Mouse (Mus musculus) liver (tissue): ENCODE measurements at regions not wholly inside any gene's neighbourhood (a gene's known extent, or its start where the extent isn't known, plus 50 kb on each side); places are given as distances from the start of the nearest gene placed in this dataset.
"Not testable (repeated sequence)": the region's sequence is repeated elsewhere in the genome, so short reads cannot be mapped to it uniquely, and the experiment has no call there.

ENCODE experiments used
- DNase-seq: peaks from one replicate; pipeline ENCODE4 v3.0.0-alpha.2; 2020; ENCODE audit warnings: mixed read lengths

- no peak for DNase-seq
Observed at GRCm38 (mm10) chr4:5590531-5590930, 797.4 kb upstream of the Impad1 start.

- no peak for DNase-seq
Observed at GRCm38 (mm10) chr4:5587465-5587864, 794.3 kb upstream of the Impad1 start.

DNA sequence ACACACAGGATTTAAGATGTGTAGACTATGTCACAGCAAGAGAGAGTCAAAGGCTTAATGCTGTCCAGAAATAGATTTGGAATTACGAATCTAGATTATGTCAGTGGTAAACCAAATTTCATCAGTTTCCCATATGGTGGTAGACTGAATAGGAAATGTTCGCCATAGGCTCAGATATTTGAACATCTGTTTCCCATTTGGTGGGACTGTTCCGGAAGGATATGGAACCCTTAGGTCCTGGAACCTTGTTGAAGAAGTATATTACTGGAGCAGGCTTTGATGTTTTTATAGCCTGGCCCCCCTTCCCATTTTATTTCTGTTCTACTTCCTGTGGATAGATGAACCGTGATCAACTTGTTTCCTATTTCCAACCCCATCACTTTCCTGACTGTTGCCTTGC, 792.0 kb upstream of the Impad1 start:
- DNase-seq = no peak

GRCm38 (mm10) chr4:5583989-5584677, 791.0 kb upstream of the Impad1 start:
- DNase-seq = no peak

GRCm38 (mm10) chr4:5568076-5568475, 774.9 kb upstream of the Impad1 start:
- no peak for DNase-seq

GRCm38 (mm10) chr4:5560001-5560657, 767.0 kb upstream of the Impad1 start:
- DNase-seq = no peak

DNA sequence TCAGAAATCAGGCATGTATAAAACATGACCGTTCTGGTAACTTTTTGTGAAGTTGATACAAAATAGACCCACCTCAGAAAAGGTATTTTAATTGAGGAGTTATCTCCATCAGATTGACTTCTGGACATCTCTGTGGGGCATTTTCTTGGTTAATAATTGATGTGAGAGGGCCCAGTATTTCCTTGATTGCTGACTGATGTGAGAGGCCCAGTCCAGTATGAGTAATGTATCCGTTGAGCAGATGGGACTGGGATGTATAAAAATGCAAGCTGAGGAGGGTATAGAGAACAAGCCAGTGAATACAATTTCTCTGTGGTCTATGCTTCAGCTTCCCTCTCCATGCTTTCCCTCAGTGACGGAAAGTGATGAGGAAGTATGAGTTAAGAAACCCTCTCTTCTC, 747.0 kb upstream of the Impad1 start:
- no peak for DNase-seq

DNA sequence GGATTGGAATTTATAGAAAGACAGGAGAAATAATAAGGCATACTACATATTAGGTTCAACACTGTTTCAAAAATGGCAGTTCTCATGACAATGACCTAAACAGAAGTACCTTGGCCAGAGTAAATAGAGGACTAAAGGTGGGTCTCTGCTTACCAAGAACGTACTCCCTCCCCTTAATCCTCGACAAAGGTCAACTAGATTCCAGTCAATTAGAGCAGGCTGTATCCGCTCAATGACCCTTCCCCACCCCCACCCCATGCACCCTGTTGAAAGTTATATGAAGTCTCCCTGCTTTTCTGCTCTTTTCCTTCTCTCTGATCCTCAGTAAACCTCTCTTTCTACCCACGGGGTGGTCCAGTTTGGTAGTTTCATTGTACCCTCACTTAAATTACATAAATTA, 737.3 kb upstream of the Impad1 start:
- no peak for DNase-seq

GRCm38 (mm10) chr4:5518522-5518921, 725.4 kb upstream of the Impad1 start:
- DNase-seq = no peak

- DNase-seq = not testable (repeated sequence)
Observed at GRCm38 (mm10) chr4:5515426-5515825, 722.3 kb upstream of the Impad1 start.

DNA sequence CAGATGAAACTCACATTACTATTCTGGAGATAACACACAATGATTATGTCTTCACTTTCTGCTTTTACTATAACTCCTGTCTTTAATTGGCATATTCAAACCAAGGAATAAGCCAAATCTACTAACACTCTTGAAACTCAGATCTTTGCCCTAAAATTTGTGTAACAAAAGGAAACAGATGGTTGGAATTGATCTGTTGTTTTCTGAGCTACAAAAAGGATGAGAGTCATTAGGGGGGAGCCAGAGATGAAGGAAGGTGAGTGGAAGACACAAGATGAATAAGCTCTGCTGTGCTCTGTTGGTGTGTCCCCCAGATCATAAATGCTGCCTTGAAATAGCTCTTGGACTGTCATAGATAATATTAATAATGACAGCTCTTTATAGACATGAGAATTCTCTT, 718.6 kb upstream of the Impad1 start:
- DNase-seq = no peak

GRCm38 (mm10) chr4:5509398-5509797, 716.2 kb upstream of the Impad1 start:
- DNase-seq = no peak

GRCm38 (mm10) chr4:5495012-5495411, 701.9 kb upstream of the Impad1 start:
- no peak for DNase-seq

DNA sequence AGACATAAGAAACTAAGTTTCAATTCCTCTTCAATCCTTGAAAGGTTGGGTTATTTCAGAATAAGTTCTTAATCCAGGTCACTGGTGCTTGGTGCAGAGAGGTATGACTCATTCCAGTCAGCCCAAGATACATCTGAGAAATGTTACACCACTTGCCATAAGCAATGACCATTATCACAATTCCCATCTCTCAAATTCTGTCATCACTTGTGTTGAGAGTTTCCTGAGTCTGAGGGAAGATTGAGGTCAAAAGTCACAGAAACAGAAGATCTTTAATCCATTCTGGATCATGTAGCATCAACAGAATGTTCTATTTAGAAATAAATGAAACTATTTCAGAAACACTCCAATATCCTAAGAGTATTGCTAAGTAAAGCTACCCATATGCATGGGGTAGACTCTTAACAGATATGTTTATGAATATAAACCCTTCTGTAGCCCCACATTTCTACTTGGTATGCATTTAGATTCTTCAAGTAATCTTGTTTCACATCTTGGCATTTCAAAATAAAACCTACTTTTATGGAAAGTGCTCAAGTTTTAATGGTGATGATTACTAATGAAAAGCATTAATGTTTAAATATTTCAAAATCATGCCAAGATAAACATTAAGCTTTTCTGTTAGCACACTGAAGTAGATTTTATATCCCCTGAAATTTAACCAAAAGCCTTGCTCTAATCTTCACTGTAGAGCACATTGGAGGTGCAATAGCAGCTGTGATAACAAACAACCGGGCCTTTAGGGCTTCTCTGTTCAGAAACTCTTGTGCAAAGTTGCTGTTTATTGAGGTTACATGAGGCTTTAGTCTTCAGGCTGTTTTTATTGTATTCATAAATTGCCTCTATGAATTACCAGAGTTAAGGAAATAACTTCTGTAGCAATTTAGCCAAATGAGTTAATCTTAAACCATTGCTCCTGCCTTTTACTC, 701.2 kb upstream of the Impad1 start:
- DNase-seq = no peak

- no peak for DNase-seq
Observed at GRCm38 (mm10) chr4:5486786-5487185, 693.6 kb upstream of the Impad1 start.

DNA sequence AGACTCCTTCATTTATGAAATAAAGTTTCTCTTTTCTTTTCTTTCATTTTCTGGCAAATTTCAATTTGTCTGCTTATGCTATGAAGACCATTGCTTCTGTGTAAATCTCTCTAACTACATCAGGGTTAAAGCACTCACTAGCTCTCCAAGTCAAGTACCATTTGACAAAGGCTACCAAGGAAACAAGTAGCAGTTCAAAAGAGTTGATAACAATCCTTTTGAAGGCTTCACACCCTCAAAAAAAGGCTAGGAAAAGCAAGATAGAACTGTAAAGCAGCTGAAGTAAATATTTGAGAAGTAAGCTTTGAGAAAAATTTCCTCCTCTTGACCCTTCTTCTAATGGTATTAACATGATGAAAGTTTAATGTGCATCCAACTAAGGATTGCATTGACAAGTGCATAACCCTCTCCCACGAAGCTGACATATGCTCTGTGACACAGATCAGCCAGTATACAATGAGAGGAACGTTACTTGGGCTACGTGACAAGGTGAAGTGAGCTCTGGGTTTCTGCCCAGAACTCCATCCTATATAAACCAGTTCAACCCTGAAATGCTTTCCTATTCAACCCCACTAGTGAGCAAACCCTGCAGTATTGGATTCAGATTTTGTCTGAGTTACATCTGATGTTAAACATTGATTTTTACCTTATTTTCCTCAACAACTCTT, 678.9 kb upstream of the Impad1 start:
- DNase-seq = no peak

- no peak for DNase-seq
Observed at GRCm38 (mm10) chr4:5459028-5459695, 666.0 kb upstream of the Impad1 start.

GRCm38 (mm10) chr4:5450417-5450816, 657.3 kb upstream of the Impad1 start:
- no peak for DNase-seq

DNA sequence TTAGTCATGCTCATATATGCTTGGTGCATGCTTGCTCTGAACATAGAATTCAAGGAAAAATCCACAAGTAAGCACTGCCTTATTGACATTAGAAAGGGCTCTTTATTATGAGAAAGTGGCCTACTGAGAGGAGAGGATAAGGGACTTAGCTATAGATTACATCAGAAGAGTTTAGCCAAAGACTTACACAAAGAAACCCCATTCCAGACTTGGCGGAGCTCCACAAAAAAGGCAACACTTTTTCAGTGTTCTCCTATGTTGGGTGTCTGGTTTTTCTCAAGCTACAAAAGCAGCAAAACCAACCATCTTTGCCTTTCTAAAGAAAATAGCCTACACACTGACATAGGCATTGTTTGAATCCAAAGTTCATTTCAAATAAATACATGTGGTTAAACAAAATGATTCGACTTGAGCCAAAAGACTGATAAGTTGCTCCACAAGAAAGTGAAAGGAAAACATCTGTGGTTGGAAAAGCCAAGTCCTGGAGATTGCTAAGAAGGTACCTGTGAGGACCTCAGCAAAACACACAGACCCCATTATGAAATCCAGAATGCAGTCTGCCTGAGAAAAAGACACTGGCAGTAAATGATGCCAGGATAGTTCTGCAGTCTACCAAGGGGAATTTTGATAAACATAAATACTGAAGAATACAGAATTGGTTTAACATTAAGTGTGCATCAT, 648.3 kb upstream of the Impad1 start:
- DNase-seq = peak; percentile 3

- no peak for DNase-seq
Observed at GRCm38 (mm10) chr4:5437076-5437475, 643.9 kb upstream of the Impad1 start.
